Comparison of ENCODE assay signal across 13 mouse cellular contexts in genomic region chr7:129650717-129651116, GRCm38 (mm10). TPM values are rescaled to one million over a fixed set of nuclear protein-coding genes. Genes with fewer than 3 reads are reported as not detected.
DNase-seq lines count a peak whose midpoint lies in the region; ATAC-seq lines count a peak whose summit lies in the region.
"Had no signal": no experiment of that assay in that cellular context is flagged by ENCODE, and none has a peak within 500 bp of the region (broad histone marks: within the 10 kb centered on the region; RNA-seq: fewer than 3 reads in every experiment).

No protein-coding gene starts in this region.

- no peak overlapping the region for H3K4me3 ChIP-seq in limb, embryonic 15.5 days
- H3K4me3 ChIP-seq in limb, embryonic 10.5 days = no peak overlapping the region
- H3K4me3 ChIP-seq in hindbrain, embryonic 16.5 days (ENCODE audit: low read length) = no peak overlapping the region

- ATAC-seq in limb, embryonic 15.5 days (ENCODE audit: insufficient number of reproducible peaks, low FRiP score, low TSS enrichment, low read depth) = no peak
- peak; percentile 48 for ATAC-seq in hindbrain, embryonic 16.5 days
- ATAC-seq in inflammation-experienced regulatory T-cells, adult 6 months = no peak

- 73% methylated on average over 5 of the region's 5 CpGs for WGBS in limb, embryonic 15.5 days
- 95% methylated on average over 5 of the region's 5 CpGs for WGBS in limb, embryonic 10.5 days
- 56% methylated on average over 5 of the region's 5 CpGs for WGBS in hindbrain, embryonic 16.5 days

- no peak overlapping the region for H3K9ac ChIP-seq in limb, embryonic 15.5 days
- H3K9ac ChIP-seq in hindbrain, embryonic 16.5 days (ENCODE audit: low read depth, low read length) = no peak overlapping the region

- no peaks in the 10 kb centered on the region for H3K36me3 ChIP-seq in limb, embryonic 15.5 days
- no peaks in the 10 kb centered on the region for H3K36me3 ChIP-seq in limb, embryonic 10.5 days
- H3K36me3 ChIP-seq in hindbrain, embryonic 16.5 days (ENCODE audit: control insufficient read depth, insufficient read depth, low read length) = no peaks in the 10 kb centered on the region

- H3K4me2 ChIP-seq in limb, embryonic 15.5 days = no peak overlapping the region
- no peak overlapping the region for H3K4me2 ChIP-seq in hindbrain, embryonic 16.5 days (ENCODE audit: low read length)

- peak; percentile 27 for DNase-seq in adrenal gland, postnatal 14 days
- DNase-seq in adrenal gland, postnatal 25 days = no peak
- no peak for DNase-seq in limb, embryonic 10.5 days (ENCODE audit: low spot score)
- peak; percentile 37 for DNase-seq in MN1 (ENCODE audit: low spot score)
- no peak for DNase-seq in right cerebral cortex, postnatal 25 days
- DNase-seq: cerebellum, adult 2 months; heart, adult 11 months; kidney, postnatal 10 days; layer of hippocampus, postnatal 36 days; liver had no signal

- no peaks in the 10 kb centered on the region for H3K9me3 ChIP-seq in limb, embryonic 15.5 days
- H3K9me3 ChIP-seq in limb, embryonic 10.5 days (replicated peaks) = no peaks in the 10 kb centered on the region
- H3K9me3 ChIP-seq in hindbrain, embryonic 16.5 days (ENCODE audit: control insufficient read depth, low read length) = no peaks in the 10 kb centered on the region

- H3K4me1 ChIP-seq in limb, embryonic 15.5 days = peaks cover 34% of the 10 kb centered on the region
- peaks cover 35% of the 10 kb centered on the region for H3K4me1 ChIP-seq in limb, embryonic 10.5 days
- H3K4me1 ChIP-seq in hindbrain, embryonic 16.5 days (ENCODE audit: control insufficient read depth, insufficient read depth, low read depth, low read length) = peaks cover 3% of the 10 kb centered on the region

- H3K27me3 ChIP-seq in limb, embryonic 15.5 days = 0 out of 2 replicates have a peak, but pooled peaks cover 4% of the 10 kb centered on the region
- H3K27me3 ChIP-seq in limb, embryonic 10.5 days (ENCODE audit: low read depth, poor library complexity, severe bottlenecking) = peaks cover 73% of the 10 kb centered on the region
- no peaks in the 10 kb centered on the region for H3K27me3 ChIP-seq in hindbrain, embryonic 16.5 days (replicated peaks; ENCODE audit: control insufficient read depth, insufficient read depth, low read length)

- H3K27ac ChIP-seq in limb, embryonic 15.5 days = peak overlapping the region; percentile 55
- no peak overlapping the region for H3K27ac ChIP-seq in limb, embryonic 10.5 days
- no peak overlapping the region for H3K27ac ChIP-seq in hindbrain, embryonic 16.5 days (ENCODE audit: low read depth, low read length)

RNA-seq across cellular contexts. Expression of gene Wdr11, which starts 59.1 kb away (rescaled TPM):
- total RNA-seq in adrenal gland, postnatal 14 days (2021) = 41.7 and 43.8 TPM in 2 replicates
- 52.0 and 62.4 TPM in 2 replicates for total RNA-seq in adrenal gland, postnatal 25 days (2021)
- 35.4 and 37.6 TPM in 2 replicates for polyA plus RNA-seq in limb, embryonic 15.5 days (2015; fragmentation: Nextera tagmentation; extraction: Ambion mirVana)
- 38.9 and 47.4 TPM in 2 replicates for polyA plus RNA-seq in limb, embryonic 10.5 days (2016; fragmentation: Nextera tagmentation; extraction: Ambion mirVana)
- 37.2 and 40.3 TPM in 2 replicates for polyA plus RNA-seq in hindbrain, embryonic 16.5 days (2015; fragmentation: Nextera tagmentation; extraction: Ambion mirVana)
- 10 to 100 TPM; 19.2 to 29.0 (median 22.5) TPM for polyA plus RNA-seq in inflammation-experienced regulatory T-cells, adult 6 months (2017; shearing (Covaris generic))

Comparison
In these comparisons a context has a peak if more than half of its experiments do, and no peak if none do; other contexts are left out.
1. DNase-seq: peak in adrenal gland, postnatal 14 days (single experiment) and MN1 (single experiment); none in adrenal gland, postnatal 25 days (single experiment), limb, embryonic 10.5 days (single experiment) and right cerebral cortex, postnatal 25 days (single experiment).